Mouse (Mus musculus) liver, adult 2 months (tissue): ENCODE measurements at regions not wholly inside any gene's neighbourhood (a gene's known extent, or its start where the extent isn't known, plus 50 kb on each side); places are given as distances from the start of the nearest gene placed in this dataset.

Source experiments
- DNase-seq: peaks from one replicate; pipeline ENCODE4 v3.0.0-alpha.2; 2011; ENCODE audit warnings: low read depth, low spot score; ENCODE audit errors: extremely low read depth
- H3K27ac ChIP-seq: fragments of 200-500 bp; replicated peaks from 2 replicates; pipeline ENCODE4 v1.5.1; 2012; ENCODE audit warnings: low read depth, mild to moderate bottlenecking, control low read depth, inconsistent platforms, low read length; ENCODE audit not compliant: insufficient read depth
- H3K27me3 ChIP-seq: fragments of 200-500 bp; 2 replicates; pipeline ENCODE4 v1.6.1; 2012; ENCODE audit warnings: mild to moderate bottlenecking, moderate library complexity, low read length, inconsistent platforms; ENCODE audit not compliant: control insufficient read depth, insufficient read depth
- H3K36me3 ChIP-seq: fragments of 200-500 bp; 2 replicates; pipeline ENCODE4 v1.6.1; 2012; ENCODE audit warnings: low read length, inconsistent platforms; ENCODE audit not compliant: control insufficient read depth, insufficient read depth
- H3K4me1 ChIP-seq: fragments of 200-500 bp; 2 replicates; pipeline ENCODE4 v1.6.1; 2011; ENCODE audit warnings: low read length; ENCODE audit not compliant: control insufficient read depth, insufficient read depth
- H3K4me3 ChIP-seq: fragments of 200-500 bp; 2 replicates; pipeline ENCODE4 v1.5.1; 2011; ENCODE audit warnings: low read depth, mild to moderate bottlenecking, control low read depth, low read length, moderate library complexity; ENCODE audit not compliant: insufficient read depth
- H3K79me2 ChIP-seq: fragments of 200-500 bp; 2 replicates; pipeline ENCODE4 v1.6.1; 2012; ENCODE audit warnings: inconsistent platforms, mild to moderate bottlenecking, low read length, moderate library complexity; ENCODE audit not compliant: control insufficient read depth, insufficient read depth
- H3K9ac ChIP-seq: fragments of 200-500 bp; 2 replicates; pipeline ENCODE4 v1.6.1; 2012; ENCODE audit warnings: low read depth, mild to moderate bottlenecking, control low read depth, inconsistent platforms, low read length
- CTCF ChIP-seq: fragments of 200-500 bp; IDR thresholded peaks from 2 replicates; pipeline ENCODE4 v1.5.1; 2011; ENCODE audit warnings: low read depth, low read length, control low read depth
- POLR2A ChIP-seq: fragments of 200-500 bp; IDR thresholded peaks from 2 replicates; pipeline ENCODE4 v1.6.1; 2011; ENCODE audit warnings: low read length, control low read depth; ENCODE audit not compliant: insufficient read depth; ENCODE audit errors: extremely low read depth
- WGBS: fragments of 180-500 bp; shearing (Covaris S2); methylation state at CpG from one replicate; pipeline ENCODE4 v1.1.7; 2018; 5-methylcytosine and 5-hydroxymethylcytosine counted together

- WGBS: 65% methylated on average over 5 of the region's 5 CpGs
- Histone ChIP-seq H3K27ac (no peak overlapping the region), H3K9ac (no peak overlapping the region), H3K79me2 (no peaks in the 10 kb centered on the region), H3K4me1 (no peaks in the 10 kb centered on the region), H3K4me3 (no peak overlapping the region), H3K36me3 (no peaks in the 10 kb centered on the region), H3K27me3 (no peaks in the 10 kb centered on the region)
- no peak for DNase-seq
- no peak for TF ChIP-seq CTCF
These were observed 291.4 kb upstream of the Nt5c1b start for GRCm38 (mm10) chr12:10078341-10078740.

- 83% methylated on average over 9 of the region's 9 CpGs for WGBS
- H3K4me3 ChIP-seq: no peak overlapping the region
- no peaks in the 10 kb centered on the region for H3K27me3 ChIP-seq
- no peak overlapping the region for H3K9ac ChIP-seq
- H3K4me1 ChIP-seq: no peaks in the 10 kb centered on the region
- no peak overlapping the region for H3K27ac ChIP-seq
- no peaks in the 10 kb centered on the region for H3K79me2 ChIP-seq
- TF ChIP-seq POLR2A: no peak
- no peak for TF ChIP-seq CTCF
- no peak for DNase-seq
- H3K36me3 ChIP-seq: no peaks in the 10 kb centered on the region
These were observed 290.3 kb upstream of the Nt5c1b start for GRCm38 (mm10) chr12:10079482-10079881.

GRCm38 (mm10) chr12:10112874-10113453 lies 256.8 kb upstream of the Nt5c1b start:
- WGBS: 57% methylated on average over 1 of the region's 1 CpGs

GRCm38 (mm10) chr12:10122102-10122501 lies 247.7 kb upstream of the Nt5c1b start:
- 56% methylated on average over 2 of the region's 2 CpGs for WGBS
- Histone ChIP-seq H3K27ac (no peak overlapping the region), H3K4me3 (no peak overlapping the region), H3K27me3 (no peaks in the 10 kb centered on the region), H3K36me3 (no peaks in the 10 kb centered on the region), H3K79me2 (no peaks in the 10 kb centered on the region), H3K4me1 (no peaks in the 10 kb centered on the region), H3K9ac (no peak overlapping the region)
- DNase-seq: no peak
- TF ChIP-seq POLR2A: no peak

More at GRCm38 (mm10) chr12:10112874-10113453, 256.8 kb upstream of the Nt5c1b start:
- no peak for DNase-seq
- Histone ChIP-seq H3K36me3 (no peaks in the 10 kb centered on the region), H3K27me3 (no peaks in the 10 kb centered on the region), H3K9ac (no peak overlapping the region), H3K4me3 (no peak overlapping the region), H3K4me1 (no peaks in the 10 kb centered on the region), H3K27ac (no peak overlapping the region), H3K79me2 (no peaks in the 10 kb centered on the region)
- TF ChIP-seq CTCF: no peak
- no peak for TF ChIP-seq POLR2A

GRCm38 (mm10) chr12:10127995-10128573 lies 241.7 kb upstream of the Nt5c1b start:
- DNase-seq: no peak
- Histone ChIP-seq H3K4me1 (no peaks in the 10 kb centered on the region), H3K4me3 (no peak overlapping the region), H3K79me2 (no peaks in the 10 kb centered on the region), H3K36me3 (no peaks in the 10 kb centered on the region), H3K27ac (no peak overlapping the region), H3K27me3 (no peaks in the 10 kb centered on the region), H3K9ac (no peak overlapping the region)
- TF ChIP-seq POLR2A (no peak), CTCF (no peak)
- 46% methylated on average over 3 of the region's 3 CpGs for WGBS

- no peaks in the 10 kb centered on the region for H3K4me1 ChIP-seq
- H3K9ac ChIP-seq: no peak overlapping the region
- H3K4me3 ChIP-seq: no peak overlapping the region
- H3K27ac ChIP-seq: no peak overlapping the region
- TF ChIP-seq CTCF (no peak), POLR2A (no peak)
- no peaks in the 10 kb centered on the region for H3K27me3 ChIP-seq
- DNase-seq: no peak
- no peaks in the 10 kb centered on the region for H3K79me2 ChIP-seq
- WGBS: 22% methylated on average over 3 of the region's 3 CpGs
- H3K36me3 ChIP-seq: no peaks in the 10 kb centered on the region
These were observed 235.6 kb upstream of the Nt5c1b start for GRCm38 (mm10) chr12:10134141-10134540.
